Mouse (Mus musculus) megakaryocyte progenitor cell, adult 5-6 weeks (primary cell): ENCODE data around the gene Syce2. TPM values are rescaled to one million over a fixed set of nuclear protein-coding genes. Genes with fewer than 3 reads are reported as not detected.

Experiments used
- ATAC-seq: replicated peaks from 2 replicates; pipeline ENCODE4 v1.8.0; 2016; ENCODE audit warnings: mild to moderate bottlenecking, moderate TSS enrichment, inconsistent platforms; ENCODE audit not compliant: poor library complexity
- total RNA-seq, 2 experiments: library from RNA; stranded (forward) in 1 of 2; stranded (reverse) in 1 of 2; fragments of 157-497, 149-512 nt in 1 of 2; fragments of 200-1000 nt in 1 of 2; gene quantifications; 2 replicates each; pipeline versions ENCODE4 v1.2.3 to v1.2.4; 2015 to 2017

Gene Syce2
- total RNA-seq, 2 experiments from 2014 or later, result 139 to 248 TPM

- no peak for ATAC-seq
Measured at GRCm38 (mm10) chr8:84844397-84845070, 27.4 kb upstream of the Syce2 start.

- no peak for ATAC-seq
Measured at GRCm38 (mm10) chr8:84845355-84846093, 26.4 kb upstream of the Syce2 start.

GRCm38 (mm10) chr8:84846094-84846721, 25.7 kb upstream of the Syce2 start:
- no peak for ATAC-seq

GRCm38 (mm10) chr8:84846722-84847572, 25.0 kb upstream of the Syce2 start, which contains the start of gene Calr:
Gene Calr, minus strand, starts transcription at chr8:84846934.
- peak; percentile 81 for ATAC-seq

GRCm38 (mm10) chr8:84847684-84848435, 24.1 kb upstream of the Syce2 start:
- peak; percentile 37 for ATAC-seq

- no peak for ATAC-seq
Measured at GRCm38 (mm10) chr8:84856434-84856833, 15.5 kb upstream of the Syce2 start.

- ATAC-seq, result peak; percentile 98
Measured at GRCm38 (mm10) chr8:84856864-84857441, 15.0 kb upstream of the Syce2 start, which contains the start of gene Farsa. Gene Farsa, plus strand, starts transcription at chr8:84856989.

GRCm38 (mm10) chr8:84872309-84872965, 526 bp downstream of the Syce2 start:
- ATAC-seq, result peak; percentile 37

GRCm38 (mm10) chr8:84873016-84873415, 1.1 kb downstream of the Syce2 start:
- no peak for ATAC-seq

GRCm38 (mm10) chr8:84874339-84874738, 2.4 kb downstream of the Syce2 start:
- no peak for ATAC-seq

- peak; percentile 5; the same call in 1 of the 2 replicates for ATAC-seq
Measured at GRCm38 (mm10) chr8:84877297-84878035, 5.6 kb downstream of the Syce2 start.

GRCm38 (mm10) chr8:84878915-84879314, 7.0 kb downstream of the Syce2 start:
- ATAC-seq, result no peak

GRCm38 (mm10) chr8:84884728-84885127, 12.8 kb downstream of the Syce2 start:
- ATAC-seq, result peak; percentile 69

- ATAC-seq, result no peak
Measured at GRCm38 (mm10) chr8:84888280-84888679, 16.4 kb downstream of the Syce2 start.

GRCm38 (mm10) chr8:84889141-84889540, 17.2 kb downstream of the Syce2 start:
- ATAC-seq, result no peak

GRCm38 (mm10) chr8:84892993-84893708, 21.2 kb downstream of the Syce2 start:
- ATAC-seq, result no peak

- ATAC-seq, result peak; percentile 99
Measured at GRCm38 (mm10) chr8:84893709-84894134, 21.8 kb downstream of the Syce2 start, which contains the start of gene Gcdh. Gene Gcdh, minus strand, starts transcription at chr8:84893921.

GRCm38 (mm10) chr8:84895963-84896362, 24.1 kb downstream of the Syce2 start:
- ATAC-seq, result no peak
